Mouse (Mus musculus): ENCODE data around the gene Mr1.

- TF ChIP-seq CTCF (IDR thresholded peaks at IDR 0.05) (no peak), EP300 (IDR thresholded peaks at IDR 0.05) (no peak)
These were observed at the start of gene Mr1 for GRCm38 (mm10) chr1:155146572-155146980.

Data from lung, postnatal 0 days (tissue).